Mouse (Mus musculus) embryo, embryonic 10 days (tissue): ENCODE data around the gene Me1.

ENCODE experiments used
- DNase-seq: peaks from one replicate; pipeline ENCODE4 v3.0.0-alpha.2; 2015; ENCODE audit warnings: low spot score

The Me1 gene

DNA sequence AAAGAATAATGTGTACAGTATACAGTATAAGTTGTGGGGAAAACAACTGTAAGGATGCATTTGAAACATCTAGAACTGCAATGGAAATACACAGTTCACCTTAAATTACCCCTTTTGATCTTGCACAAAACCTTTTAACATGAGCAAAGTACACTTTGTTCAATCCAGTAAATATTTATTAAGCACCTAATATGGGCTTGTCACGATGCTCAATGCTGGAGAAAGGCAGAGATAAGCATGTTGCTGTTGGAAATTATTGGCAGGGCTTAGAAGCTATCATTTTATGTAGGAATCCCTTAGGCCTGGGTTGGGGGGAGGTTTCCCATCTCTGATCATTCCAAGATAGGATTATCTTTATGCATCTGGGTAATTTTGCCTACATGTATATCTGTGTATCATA is 11.7 kb upstream of the Me1 start:
- no peak for DNase-seq

DNA sequence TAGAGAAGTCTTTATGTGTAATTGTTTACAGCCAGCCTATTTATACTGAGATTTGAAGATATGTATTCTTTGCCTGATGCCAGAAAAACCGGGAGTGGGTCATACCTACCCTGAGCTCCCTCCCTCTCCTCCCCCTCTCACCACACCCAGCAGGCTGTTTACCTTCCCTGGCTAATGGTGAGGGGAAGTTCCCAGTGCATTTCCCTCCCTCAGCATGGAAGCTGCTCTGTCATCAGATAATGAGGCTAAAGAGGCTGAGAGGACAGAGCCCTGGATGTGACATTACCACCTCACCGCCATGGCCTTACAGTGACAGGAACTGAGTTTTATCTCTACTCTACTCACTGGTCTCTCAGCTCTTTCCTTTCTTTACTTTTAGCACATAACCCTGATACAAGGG is 6.1 kb upstream of the Me1 start:
- no peak for DNase-seq

DNA sequence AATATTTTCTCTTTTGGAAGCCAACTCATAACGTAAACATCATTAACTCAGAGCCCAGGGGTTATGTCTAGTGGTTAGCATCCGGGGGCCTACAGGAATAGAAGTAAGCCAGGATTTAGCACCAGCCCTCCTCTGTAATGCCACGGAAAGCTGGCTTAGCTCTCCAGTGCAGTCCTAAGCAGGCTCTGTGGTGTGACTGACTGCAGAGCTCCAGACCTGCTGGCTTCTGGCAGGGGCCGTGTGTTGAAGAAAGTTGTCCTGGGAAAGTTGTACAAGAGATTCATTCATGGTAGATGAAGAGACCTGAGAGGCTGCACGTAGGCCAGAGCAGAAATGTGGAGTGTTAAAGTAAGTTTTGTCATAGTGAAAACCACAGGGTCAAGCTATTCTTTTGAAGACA is 5.5 kb upstream of the Me1 start:
- no peak for DNase-seq

DNA sequence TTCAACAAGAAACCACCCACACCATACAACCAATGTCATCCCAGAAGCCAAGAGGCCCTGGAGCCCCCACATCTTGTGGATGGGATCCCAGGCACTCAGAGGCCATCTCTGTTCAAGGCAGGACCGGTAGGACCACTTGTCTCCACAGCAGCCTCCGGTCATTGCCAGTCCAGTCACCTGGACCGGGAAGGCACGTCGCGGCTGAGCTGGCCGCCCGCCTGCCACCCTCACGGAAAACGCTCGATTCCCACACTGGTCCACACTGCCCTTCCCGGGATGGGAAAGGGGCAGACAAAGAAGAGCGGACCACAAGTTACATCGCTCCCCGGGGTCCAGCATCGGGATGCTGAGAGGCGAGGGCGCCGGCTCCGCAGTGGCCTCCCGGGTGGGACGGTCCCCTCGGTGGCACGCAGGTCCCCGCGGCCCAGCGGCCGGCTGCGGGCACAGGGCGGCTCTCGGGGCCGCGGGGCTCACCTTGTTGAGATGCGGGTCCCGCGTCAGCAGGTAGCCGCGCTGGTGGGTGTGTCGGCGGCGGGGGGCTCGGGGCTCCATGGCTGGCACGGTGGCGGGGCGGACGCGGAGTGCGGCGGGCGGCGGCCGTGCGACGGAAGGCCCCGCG is 445 bp downstream of the Me1 start:
- peak; percentile 45 for DNase-seq

DNA sequence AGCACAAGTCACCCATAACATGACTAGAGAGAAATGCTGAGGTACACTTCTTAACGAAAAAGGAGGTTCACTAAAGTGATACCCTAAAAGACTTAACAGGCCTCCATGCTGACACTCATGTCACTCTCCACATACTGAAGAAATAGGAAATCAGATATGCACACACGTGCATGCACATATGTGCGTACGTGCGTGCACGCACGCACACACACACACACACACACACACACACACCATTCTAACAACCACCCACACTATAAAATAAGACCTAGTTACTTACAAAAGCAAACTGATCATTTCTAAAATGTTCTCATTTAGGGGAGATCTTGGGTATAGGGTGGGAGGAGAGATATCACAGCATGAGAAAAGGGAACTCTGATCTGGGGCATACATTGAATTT is 1.1 kb downstream of the Me1 start:
- DNase-seq, result no peak

DNA sequence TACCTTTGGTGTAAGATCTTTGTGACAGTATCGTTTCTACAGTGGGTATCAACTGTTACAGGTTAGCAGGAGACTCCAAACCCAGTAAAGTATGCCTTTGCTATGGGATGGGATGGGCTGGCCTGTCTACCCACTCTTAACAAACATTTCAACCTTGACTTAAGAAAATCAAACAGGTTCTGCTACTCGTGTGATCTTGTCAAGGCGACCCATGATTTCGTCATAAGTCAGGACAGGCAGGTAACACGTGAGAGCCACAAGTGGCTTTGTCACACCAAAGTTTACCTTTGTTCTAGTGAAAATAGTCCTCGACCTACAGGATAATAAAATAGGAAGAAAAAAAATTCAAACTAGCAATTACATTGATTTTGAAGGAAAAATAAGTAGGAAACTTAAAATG is 1.8 kb downstream of the Me1 start:
- no peak for DNase-seq

DNA sequence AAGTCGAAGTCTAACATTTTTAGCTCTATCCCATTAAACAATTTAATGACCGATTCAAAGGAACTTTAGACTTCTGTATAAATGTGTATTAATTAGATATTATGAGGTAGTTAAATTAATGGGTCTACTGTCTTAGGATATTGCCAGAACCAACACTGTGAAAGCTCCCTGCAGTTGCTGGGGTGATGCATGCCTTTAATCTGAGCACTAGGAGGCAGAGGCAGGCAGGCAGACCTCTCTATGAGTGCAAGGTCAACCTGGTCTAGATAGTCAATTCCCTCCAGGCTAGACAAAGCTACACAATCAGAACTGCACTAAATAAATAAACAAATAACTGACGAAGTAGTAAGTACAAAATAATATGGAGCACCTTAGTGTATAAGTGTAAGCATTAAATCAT is 3.1 kb downstream of the Me1 start:
- peak; percentile 32 for DNase-seq

DNA sequence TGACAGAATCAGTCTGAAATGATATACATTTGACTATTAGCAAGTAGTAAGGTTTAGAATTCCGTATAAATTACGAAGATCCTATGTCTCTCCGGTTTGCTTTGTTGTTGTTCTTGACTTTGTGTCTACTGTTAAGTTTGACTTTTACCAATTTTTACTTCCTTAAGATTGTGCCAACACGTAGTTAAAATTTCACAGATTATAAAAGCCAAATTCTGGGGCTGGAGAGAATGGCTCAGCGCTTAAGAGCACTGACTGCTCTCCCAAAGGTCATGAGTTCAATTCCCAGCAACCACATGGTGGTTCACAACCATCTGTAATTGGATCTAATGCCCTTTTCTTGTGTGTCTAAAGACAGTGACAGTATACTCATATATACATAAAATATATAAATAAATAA is 3.5 kb downstream of the Me1 start:
- no peak for DNase-seq

DNA sequence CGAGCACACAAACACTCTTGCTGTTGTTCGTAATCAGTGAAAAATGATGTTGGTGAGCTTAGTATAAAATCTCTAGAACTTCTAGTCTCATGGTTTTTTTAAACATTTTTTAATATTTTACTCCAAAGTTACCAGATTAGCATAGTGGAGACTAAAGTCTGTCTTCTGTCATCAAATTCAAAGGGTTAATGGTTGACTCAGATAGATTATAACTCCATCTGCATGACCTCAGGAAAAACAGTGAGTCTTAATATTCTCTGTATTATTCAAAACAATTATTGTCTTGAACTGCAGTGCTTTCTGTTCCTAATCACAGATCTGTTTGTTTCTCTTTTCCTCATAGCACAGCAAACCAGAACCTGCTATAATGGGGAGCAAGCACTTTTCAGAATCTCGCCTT is 4.7 kb downstream of the Me1 start:
- DNase-seq, result no peak

DNA sequence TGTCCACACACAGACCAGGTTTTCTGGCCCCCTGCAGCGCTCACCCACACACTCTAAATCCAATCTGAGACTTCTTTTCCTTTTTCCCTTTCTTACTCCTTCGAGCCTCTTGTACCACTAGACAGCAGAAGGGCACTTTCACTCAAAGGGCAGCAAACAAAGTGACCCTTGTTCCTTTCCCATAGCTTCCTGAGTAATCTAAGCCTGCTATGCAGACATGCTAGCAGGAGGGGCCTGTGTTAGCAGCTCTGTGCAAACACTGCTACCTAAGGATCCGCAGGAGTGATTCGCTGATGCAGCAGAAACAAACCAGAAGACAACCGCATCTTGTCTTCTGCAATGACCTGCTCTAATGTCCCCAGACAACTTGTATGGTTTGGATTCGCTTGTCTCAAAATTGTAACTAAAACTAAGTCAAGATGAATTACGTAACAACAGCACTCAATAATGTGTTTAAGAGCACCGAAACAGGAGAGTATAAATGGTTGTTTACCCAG is 12.0 kb downstream of the Me1 start:
- peak; percentile 49 for DNase-seq

DNA sequence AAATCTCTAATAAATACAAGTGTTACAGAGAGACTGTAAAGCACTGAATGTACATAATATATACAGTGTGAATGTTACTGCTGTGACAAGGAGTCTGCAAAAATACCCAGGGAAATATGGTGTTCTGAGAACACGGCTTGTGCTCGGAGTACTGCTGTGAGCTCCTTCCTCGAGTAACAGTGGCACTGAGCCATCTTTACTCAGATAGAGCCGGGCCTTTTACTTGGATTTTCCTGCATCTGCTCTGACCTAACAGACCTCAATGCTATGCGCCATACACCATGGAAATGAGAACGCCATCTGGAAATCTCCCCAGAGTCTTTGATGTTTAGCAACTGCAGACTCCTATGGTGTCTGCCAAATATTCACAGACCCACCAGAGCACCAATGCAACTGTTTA is 12.9 kb downstream of the Me1 start:
- no peak for DNase-seq

DNA sequence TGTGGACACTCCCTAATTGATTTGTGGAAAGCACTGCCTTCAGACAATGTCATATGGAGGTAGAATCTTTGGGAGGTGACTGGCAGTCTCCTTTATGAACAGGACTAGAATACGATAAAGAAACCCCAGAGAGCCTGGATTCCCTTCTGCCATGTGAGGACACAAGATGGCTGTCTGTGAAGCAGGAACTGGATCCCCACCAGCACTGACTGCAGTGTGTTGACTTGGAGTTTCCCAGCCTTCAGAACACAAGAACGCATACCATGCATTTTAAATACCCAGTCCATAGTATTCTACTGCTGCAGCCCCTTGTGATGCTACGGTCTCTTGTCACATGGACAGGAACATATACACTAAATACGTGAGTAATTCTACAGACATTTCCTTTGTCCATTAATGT is 13.5 kb downstream of the Me1 start:
- no peak for DNase-seq

DNA sequence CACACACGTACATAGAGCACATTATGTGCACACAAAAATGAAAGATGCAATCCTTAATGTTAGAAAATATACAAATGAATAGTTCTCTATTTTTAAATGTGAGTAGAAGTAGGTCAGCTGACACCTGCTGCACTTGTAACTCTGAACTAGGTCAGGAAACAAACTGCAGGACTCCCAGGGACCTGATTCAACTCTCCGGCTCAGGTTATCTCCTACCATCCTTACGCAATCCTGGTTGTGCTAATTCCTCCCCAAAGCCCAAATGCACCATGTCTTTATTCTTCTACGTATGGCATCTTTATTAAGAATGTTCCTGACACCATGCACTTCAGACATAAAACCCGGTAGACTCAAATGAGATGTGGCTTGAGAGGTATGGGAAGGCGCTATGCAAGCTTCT is 15.3 kb downstream of the Me1 start:
- no peak for DNase-seq

DNA sequence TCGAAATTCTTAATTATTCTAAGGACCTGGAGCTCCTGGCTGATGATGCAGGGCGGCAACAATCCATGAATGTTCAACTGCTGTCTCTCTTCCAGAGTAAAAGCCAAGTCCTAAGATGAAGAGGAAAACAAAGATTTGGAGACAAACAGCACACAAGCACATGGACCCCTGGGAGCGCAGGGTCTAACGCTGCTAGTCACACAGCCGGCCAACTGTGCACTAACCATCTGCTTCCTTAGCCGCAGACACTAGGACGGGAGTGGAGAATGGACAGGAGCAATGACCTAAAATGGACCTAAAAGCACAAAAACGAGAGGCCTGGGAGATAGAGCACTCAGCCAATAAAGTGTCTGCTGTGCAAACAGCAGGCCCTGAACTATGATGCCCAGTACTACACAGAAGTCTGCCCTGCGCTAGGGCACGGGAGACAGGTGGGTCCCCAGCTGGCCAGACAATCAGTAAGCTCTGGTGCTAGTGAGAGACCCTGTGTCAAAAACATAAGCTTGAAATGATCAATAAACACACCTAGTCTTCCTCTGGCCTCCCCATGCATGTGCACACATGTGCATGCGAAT is 15.8 kb downstream of the Me1 start:
- no peak for DNase-seq

DNA sequence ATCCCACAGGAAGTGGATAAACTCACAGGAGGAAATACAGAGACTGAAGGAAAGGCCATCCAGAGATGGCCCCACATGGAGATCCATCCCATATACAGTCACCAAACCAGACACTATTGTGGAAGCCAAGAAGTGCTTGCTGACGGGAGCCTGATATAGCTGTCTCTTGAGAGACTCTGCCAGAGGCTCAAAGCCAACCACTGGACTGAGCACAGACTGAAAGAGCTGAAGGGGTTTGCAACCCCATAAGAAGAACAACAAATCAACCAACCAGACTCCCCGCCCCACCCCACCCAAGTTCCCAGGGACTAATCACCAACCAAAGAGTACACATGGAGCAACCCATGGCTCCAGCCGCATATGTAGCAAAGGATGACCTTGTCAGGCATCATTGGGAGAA is 19.5 kb downstream of the Me1 start:
- DNase-seq, result no peak

DNA sequence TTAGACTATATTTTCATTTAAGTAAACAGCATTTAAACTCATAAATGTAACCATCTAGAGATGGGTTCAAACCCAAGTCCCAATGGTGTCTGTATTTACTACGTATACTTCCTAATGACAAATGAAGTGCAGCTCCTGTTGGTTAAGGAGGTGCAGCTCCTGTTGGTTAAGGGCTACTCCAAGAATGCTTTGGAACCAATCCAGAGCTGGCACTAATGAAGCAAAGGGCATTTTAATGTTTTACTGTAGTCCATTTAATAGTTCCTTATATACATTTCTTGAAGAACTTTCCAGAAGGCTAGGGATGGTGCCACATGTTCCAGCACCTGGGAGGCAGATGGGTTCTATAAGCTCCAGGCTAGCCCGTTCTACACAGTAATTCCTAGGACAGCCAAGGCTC is 20.3 kb downstream of the Me1 start:
- DNase-seq, result no peak

DNA sequence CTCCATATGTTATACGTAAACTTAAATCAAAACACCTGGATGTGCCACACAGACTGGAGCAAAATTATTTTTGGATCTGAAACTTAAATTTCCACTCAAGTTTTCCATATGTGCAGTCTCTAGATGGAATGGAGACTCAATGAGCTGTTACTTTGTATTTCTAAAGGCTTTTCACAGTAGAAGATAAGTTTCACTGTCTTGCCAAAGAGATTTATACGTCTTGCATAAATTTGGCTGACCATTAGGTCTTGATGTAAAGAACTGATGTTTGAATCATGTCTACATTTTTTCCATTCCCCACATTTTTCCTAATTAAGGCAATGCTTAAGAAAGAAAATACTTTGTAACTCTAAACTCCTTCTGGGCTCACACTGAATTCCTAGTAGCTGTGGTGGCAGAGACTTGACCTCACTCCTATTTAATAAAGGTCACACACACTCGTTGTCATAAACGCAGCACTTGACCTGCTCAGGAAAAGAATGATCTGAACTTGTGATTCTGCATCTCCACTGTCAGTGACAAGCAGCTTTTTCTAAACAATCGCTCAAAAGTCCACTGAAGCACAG is 22.8 kb downstream of the Me1 start:
- DNase-seq, result no peak

DNA sequence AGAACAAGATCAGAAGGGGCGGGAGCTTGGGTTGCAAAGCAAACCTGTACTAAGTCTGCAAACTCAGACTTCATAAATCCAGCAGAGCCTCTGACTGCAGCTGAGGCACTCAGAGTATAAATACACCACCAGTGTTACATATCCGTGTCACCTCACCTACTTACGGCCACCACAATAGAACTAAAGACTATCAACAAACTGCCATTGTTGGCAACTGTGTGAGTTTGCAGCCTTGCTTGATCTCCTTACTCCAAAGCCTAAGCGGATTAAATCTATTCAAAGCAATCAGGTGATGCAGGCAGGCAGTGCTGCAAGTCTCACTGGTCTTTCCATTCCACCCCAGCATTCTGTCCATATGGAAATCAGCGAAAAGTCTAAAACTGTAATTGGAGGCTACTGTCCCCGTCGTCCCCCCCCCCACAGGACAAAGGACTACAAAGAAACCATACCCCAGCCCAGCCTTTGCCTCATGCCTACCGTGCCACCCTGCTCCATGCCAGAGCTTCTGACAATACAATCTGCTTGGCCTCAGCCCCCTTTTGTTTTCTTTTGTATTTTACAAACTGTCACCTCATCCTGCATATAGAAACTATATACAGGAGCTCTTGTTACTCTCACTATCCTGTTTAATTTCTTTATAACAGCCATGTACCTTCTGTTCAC is 27.0 kb downstream of the Me1 start:
- DNase-seq, result no peak

DNA sequence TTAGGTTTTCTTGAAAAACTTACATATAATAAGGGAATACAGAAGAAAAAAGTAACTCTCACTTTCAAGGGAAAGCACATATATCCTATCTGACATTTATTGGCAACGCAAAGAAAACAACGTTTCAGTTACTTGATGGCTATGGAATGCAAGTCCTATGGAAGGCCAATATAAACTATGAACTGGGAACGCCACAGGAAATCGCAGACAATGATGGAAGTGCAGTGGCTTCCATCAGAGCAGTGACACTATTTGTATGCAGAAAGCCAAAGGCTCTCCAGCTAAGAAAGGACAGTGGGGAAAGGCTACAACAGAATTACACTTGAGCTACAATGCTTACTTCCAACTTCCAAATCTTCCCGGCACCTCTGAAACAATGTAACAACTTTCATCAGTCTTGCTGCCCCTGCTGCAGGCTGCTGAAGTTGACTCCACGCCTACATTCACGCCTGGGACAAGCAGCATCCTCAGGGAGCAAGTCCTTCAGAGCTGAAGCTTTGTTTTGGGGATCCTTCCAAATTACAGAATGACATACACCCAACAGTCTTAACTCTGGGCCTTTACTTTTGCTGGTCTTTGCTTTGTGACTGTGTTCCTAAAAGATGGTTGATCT is 28.5 kb downstream of the Me1 start:
- DNase-seq, result no peak

DNA sequence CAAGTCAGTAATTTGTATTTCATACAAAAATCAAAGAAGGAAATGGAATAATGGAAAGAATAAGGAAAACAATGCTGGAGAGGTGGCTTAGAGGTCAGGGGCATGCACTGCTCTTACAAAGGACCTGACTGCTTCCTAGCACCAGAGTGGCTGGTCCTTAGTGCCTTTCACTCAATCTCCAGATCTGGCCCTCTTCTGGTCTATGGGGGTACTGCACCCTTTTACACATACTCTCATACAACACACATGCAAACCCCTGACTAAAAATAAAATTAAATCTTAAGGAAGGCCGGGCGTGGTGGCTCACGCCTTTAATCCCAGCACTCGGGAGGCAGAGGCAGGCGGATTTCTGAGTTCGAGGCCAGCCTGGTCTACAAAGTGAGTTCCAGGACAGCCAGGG is 34.1 kb downstream of the Me1 start:
- peak; percentile 14 for DNase-seq

DNA sequence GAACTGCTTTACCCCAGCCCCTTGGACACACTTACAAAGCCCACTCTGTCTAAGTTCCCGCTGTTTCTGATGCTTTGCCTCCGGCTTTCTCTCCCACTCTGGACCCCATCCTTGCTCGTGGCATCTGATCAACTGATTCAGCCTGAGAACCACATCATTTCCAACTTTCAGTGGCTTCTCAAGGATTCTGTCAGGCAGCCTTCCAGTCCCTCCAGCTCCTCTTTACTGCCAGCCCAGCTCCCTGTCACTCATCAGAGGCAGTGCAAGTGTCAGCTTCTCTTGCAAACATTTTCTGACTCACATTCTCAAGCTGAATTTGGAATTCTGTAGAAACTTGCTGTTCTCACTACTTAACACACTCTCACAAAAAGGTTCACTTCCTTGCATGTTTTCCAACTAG is 34.5 kb downstream of the Me1 start:
- DNase-seq, result no peak

DNA sequence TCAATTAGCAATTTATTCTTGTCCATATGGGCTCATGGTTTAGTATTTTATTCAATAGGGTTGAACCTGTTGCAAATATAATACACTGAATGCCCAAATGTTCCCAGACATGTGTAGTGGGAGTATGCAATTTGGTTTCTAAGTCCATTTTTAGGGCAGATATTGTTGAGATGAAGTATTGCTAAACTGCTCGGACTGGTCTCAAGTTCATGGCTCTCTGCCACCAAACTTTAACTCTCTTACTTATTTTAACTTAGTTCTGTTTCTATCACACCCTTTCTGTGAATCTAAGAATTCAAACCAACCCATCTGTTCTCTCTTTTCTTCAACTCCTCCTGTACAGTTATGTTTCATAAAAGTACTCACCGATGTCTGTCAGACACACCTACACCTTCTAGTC is 35.4 kb downstream of the Me1 start:
- no peak for DNase-seq

DNA sequence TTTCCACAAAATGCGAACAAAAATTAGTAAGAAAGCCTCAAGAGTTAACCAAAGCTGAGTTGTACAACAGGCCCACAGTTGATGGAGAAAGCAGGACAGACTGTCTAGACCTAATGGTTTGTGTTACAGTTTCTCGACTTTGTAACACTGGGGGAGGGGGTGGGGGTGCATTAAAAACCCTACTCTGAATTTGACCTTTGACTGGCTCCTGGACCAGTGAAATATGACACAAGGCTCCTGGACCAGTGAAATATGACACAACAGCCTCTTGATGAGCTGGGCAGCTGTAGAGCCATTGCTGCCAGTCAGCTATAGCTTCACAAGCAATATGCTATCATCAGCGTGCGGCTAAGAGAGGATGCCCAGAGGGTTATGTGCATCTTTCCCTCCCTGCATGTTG is 37.4 kb downstream of the Me1 start:
- peak; percentile 35 for DNase-seq
